Mouse (Mus musculus): ENCODE data around the gene Thumpd3.

The Thumpd3 gene

DNA sequence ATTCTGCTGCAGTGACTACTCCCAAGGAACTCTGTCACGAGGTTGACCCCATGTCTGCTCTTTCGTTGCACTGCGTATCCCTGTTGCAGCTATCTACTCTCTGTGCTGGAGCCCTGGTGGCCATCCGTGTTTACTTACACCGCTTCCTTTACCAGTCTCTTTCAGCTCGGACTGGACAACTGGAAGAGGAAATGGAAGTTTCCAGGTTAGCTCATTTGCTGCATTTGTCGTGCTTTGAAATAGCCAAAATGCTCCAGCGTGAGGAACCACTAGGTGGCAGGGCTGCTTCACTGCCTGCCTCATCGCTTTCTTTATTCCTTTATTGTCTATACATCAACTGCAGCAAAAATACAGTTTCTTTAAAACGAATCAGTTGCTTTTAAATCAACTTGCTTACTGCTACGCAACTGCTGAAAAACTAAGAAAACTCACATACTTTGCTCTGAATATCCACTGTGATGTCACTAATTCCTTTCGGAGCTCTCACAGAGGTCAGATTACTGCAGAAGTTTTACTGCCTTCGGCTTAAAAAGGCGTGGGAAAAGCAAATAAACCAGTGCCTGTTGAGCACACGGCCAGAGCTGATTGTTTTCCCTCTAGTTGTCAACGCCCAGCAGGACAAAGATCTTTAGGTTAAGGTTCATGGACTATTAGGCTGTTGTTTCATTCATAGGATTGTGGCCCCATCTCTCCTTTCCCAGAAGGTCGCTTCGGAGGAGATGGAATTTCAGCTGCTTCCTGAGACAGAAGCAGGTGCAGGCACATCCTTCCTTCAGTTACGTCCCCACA lies 7.9 kb upstream of the Thumpd3 start:
- peak; percentile 68 to 74 for DNase-seq

GRCm38 (mm10) chr6:113038735-113039058 lies 7.3 kb upstream of the Thumpd3 start:
- DNase-seq, result no peak

- DNase-seq, result no peak
These were observed 5.7 kb upstream of the Thumpd3 start for GRCm38 (mm10) chr6:113040319-113040718.

GRCm38 (mm10) chr6:113041215-113041990 lies 4.6 kb upstream of the Thumpd3 start:
- no peak for DNase-seq

DNA sequence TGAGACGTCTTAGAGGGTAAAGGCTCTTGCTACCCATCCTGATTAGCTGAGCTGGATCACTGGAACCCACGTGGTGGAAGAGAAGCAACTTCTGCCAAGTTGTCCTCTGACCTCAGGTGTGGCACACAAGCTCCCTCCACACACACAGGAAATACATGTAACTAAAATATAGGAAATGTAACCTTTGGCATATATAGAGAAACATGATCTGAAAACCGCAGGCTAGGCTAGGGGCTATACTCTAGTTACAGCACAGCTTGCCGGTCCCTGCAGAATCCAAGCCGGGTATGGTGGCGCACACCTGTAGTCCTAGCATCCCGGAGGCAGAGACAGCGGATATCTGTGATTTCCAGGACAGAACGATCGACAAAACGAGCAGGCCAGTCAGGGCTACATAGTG lies 450 bp upstream of the Thumpd3 start:
- peak in 1 of 2 experiments; percentile 8 for DNase-seq

GRCm38 (mm10) chr6:113047016-113047746 lies 1.2 kb downstream of the Thumpd3 start:
- no peak for DNase-seq

DNA sequence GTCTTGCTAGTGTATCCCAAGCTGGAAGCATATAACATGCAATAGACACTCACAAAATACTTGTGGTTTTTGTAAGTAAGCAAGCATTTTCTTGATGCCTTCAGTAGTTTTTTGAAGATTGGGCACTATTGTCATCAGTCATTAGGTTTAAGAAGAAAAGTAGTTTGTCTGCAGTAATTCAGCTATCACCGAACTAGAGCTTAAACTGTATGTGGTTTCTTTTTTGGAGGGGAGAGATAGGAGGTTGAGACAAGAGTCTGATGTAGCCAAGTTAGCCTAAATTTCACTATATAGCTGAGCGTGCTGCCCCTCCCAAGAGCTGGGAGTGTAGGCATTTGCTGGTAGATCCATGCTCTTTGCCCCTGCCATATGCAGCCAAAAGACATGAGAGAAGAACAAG lies 2.3 kb downstream of the Thumpd3 start:
- DNase-seq, result no peak

DNA sequence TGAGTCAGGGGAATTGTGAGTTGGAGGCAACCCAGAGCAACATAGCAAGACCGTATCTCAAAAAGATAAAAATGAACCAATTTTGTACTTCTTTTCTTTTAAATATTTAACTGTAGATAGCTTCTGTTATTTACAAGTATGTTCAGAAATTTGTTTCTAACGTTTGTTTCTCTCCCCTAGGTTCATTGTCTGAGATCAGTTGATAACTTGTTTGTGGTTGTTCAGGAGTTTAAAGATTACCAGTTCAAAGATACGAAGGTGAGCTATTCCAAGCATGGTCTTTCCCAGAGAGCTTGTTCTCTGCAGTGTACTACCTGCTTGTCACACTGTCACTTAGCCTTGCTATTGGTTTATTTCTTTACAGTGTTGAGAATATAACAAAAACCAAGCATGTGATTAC lies 3.1 kb downstream of the Thumpd3 start:
- no peak for DNase-seq

DNA sequence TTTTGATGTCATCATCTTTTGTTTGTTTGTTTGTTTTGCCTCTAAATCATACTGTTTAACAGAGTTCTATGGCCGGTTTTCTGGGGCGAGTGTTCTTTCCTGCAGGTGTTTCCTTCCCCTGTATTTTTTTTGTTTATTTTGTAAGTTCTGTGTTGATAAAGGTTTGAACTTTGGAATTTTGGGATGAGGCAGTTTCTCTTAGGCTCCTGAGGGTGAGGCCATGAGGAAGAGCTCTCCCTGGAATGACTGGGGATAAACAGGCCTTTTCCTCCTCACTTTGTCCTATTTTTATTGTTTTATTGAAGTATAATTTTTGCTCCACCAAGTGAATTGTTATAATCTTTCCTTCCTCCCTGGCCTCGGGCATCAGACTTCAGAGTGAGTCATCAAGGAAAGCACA lies 6.9 kb downstream of the Thumpd3 start:
- DNase-seq, result no peak

- DNase-seq, result no peak
These were observed 8.6 kb downstream of the Thumpd3 start for GRCm38 (mm10) chr6:113054552-113055107.

DNA sequence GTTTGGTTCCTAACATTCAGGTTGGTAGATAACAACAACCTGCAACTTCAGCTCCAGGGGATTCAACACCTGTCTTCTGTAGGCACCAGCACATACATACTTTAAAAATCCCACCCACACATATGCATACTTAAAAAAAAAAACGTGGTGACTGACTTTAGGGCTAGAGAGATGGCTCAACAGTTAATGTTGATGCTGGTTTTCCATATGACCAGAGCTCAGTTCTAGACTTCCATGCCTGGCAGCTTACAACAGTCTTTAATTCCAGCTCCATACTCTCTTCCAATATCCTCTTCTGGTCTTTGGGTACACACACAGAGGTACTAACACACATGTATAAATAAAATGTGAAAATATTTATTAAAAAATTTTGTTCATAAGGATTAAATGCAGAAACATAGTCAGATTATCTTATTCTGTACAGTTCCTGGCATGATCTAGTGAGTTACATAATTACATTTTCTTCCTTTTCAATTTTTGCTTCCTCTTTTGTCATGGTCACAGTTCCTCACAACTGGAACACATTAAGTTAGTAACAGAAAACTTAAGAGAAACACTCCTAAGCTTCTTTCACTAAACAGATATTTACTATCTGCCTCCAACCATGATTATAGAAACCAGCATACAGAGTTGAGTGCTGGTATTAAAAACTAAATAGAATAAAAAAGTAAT lies 15.0 kb downstream of the Thumpd3 start:
- DNase-seq, result no peak

- DNase-seq, result no peak
These were observed 16.2 kb downstream of the Thumpd3 start for GRCm38 (mm10) chr6:113062253-113062652.

DNA sequence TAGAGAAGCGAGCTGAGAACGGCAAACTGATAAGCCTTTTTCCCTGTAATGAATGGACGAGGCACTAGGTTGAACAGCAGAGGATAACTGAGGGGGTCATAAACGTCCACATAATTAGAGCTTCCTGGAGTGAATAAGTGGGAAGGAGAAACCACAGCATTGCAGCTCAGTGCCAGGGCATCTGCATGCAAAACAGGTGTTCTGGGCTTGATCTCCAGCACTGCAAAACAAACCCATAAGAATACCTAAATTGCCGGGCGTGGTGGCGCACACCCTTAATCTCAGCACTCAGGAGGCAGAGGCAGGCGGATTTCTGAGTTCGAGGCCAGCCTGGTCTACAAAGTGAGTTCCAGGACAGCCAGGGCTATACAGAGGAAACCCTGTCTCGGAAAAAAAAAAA lies 17.3 kb downstream of the Thumpd3 start:
- no peak for DNase-seq

DNA sequence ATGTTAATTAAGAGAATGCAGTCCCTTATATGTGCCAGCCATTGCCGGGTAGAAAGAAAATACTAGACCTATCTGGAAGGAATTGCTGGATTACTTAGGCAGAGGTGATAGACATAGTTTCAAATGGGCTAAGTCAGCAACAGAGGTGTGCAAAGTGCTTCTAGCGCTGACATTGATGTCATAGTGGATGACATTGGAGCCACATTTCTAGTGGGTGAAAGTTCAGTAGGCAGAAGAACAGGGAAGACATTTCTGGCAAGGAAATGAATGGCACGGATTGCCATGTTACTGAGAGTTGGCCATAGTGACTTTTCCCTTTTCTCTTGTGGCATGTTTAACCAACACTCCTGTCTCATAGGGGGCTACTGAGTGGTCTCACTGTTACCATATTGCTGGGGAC lies 19.2 kb downstream of the Thumpd3 start:
- no peak for DNase-seq

- no peak for DNase-seq
These were observed 23.1 kb downstream of the Thumpd3 start for GRCm38 (mm10) chr6:113069154-113069553.

- DNase-seq, result no peak
These were observed 29.2 kb downstream of the Thumpd3 start for GRCm38 (mm10) chr6:113075261-113075660.

DNA sequence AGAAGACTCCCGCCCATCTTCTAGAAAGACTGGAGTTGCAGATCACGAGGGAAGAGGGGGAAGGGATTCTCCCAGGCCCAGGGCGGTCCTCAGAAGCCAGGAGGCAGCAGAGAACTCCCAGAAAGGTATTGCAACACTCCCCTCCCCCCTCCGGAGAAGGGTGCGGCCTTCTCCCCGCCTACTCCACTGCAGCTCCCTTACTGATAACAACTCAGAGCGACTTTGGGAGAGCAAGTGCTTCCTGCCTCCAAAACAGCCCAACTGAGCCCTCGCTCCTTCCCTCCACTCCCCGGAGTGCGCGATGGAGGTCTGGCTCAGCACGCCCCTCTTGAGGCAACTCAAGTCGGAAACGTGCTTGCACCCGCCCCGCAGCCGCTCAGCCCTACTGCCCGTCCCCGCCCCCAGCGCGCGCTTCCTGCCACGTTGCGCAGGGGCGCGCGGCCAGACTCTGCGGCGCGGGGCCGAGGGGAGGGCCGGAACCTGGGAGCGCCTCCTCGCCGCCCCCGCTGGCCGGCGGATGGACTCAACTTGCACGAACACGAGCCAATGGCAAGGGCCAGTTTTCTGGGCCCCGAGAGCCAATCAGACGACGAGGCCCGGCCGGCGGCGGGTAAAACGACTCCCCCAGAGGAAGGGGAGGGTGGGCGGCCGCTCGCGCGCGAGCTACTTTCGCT lies 30.1 kb downstream of the Thumpd3 start:
- DNase-seq, result peak; percentile 90 to 95

- peak; percentile 98 to 99 for DNase-seq
These were observed 30.9 kb downstream of the Thumpd3 start, which contains the start of gene Setd5 for GRCm38 (mm10) chr6:113076686-113077516. TSS of gene Setd5 (plus strand) at chr6:113077365.

GRCm38 (mm10) chr6:113077569-113078030 lies 31.6 kb downstream of the Thumpd3 start:
- no peak for DNase-seq

GRCm38 (mm10) chr6:113078031-113078721 lies 32.2 kb downstream of the Thumpd3 start:
- DNase-seq, result peak; percentile 26 to 44

All from cerebellum, postnatal 36 days (tissue).